Mouse (Mus musculus) neural tube, embryonic 11.5 days (tissue): Measurements from ENCODE around the gene Snw1. TPM values are rescaled to one million over a fixed set of nuclear protein-coding genes. Genes with fewer than 3 reads are reported as not detected.

Experiments used
- ATAC-seq: fragments of 200-750 bp; cut with Nextera tagmentation; 2 replicates; pipeline ENCODE4 v1.8.0; 2017; ENCODE audit warnings: moderate number of reproducible peaks, mild to moderate bottlenecking, moderate TSS enrichment, moderate library complexity; ENCODE audit not compliant: insufficient read depth, low FRiP score, low TSS enrichment
- DNase-seq: peaks from one replicate; pipeline ENCODE4 v3.0.0-alpha.2; 2015; ENCODE audit warnings: low spot score
- H3K27ac ChIP-seq: fragments of 300-500 bp; sonication (generic); 2 replicates; pipeline ENCODE4 v1.5.1; 2014; ENCODE audit warnings: low read depth, mild to moderate bottlenecking, low read length
- H3K27me3 ChIP-seq: fragments of 300-500 bp; sonication (generic); 2 replicates; pipeline ENCODE4 v1.6.1; 2014; ENCODE audit warnings: mild to moderate bottlenecking, low read length, mixed read lengths; ENCODE audit not compliant: control insufficient read depth, insufficient read depth
- H3K36me3 ChIP-seq: fragments of 300-500 bp; sonication (generic); 2 replicates; pipeline ENCODE4 v1.6.1; 2014; ENCODE audit warnings: mild to moderate bottlenecking, low read length, moderate library complexity, mixed read lengths; ENCODE audit not compliant: control insufficient read depth, insufficient read depth
- H3K4me1 ChIP-seq: fragments of 300-500 bp; sonication (generic); 2 replicates; pipeline ENCODE4 v1.6.1; 2014; ENCODE audit warnings: low read length, mixed read lengths; ENCODE audit not compliant: control insufficient read depth, insufficient read depth
- H3K4me2 ChIP-seq: fragments of 300-500 bp; sonication (generic); 2 replicates; pipeline ENCODE4 v1.6.1; 2014; ENCODE audit warnings: low read depth, mild to moderate bottlenecking, moderate library complexity
- H3K4me3 ChIP-seq: fragments of 300-500 bp; sonication (generic); 2 replicates; pipeline ENCODE4 v1.5.1; 2014; ENCODE audit warnings: low read depth, low read length
- H3K9ac ChIP-seq: fragments of 300-500 bp; sonication (generic); 2 replicates; pipeline ENCODE4 v1.6.1; 2014; ENCODE audit warnings: mild to moderate bottlenecking, low read length
- H3K9me3 ChIP-seq: fragments of 300-500 bp; sonication (generic); 2 replicates; pipeline ENCODE4 v1.6.1; 2016; ENCODE audit warnings: low read length; ENCODE audit not compliant: control insufficient read depth
- WGBS: fragments of 180-500 bp; shearing (Covaris S2); extraction: QIAGEN DNeasy Blood & Tissue Kit; methylation state at CpG from one replicate; pipeline ENCODE4 v1.1.7; 2014; 5-methylcytosine and 5-hydroxymethylcytosine counted together
- polyA plus RNA-seq: library from polyadenylated mRNA; unstranded; fragments of >200 nt; fragmentation: Nextera tagmentation; extraction: Ambion mirVana; gene quantifications from 2 replicates; pipeline ENCODE4 v1.2.1, GENCODE M21; 2014

The Snw1 gene
- polyA plus RNA-seq, 1 experiment from 2014 or later: 159 TPM

DNA sequence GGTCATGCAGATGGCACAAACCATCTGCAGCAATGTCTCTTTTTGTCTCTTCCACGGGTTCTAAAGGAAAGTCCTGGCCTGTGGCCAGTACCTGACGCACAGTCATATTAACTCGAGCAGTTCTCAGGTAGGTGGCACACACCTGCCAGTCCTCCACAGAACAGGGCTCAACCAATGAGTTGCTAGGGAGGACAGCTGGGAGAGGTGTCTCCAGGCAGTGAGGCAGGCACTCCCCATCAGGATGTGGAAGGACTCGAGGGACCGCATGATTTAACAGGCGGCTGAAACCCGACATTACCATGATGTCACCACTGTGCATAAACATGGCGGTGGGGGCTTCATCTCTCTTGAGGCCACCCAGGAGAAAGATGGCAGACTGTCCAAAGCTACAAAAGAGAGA, 43.2 kb downstream of the Snw1 start:
- Histone ChIP-seq H3K9me3 (no peaks in the 10 kb centered on the region), H3K27me3 (no peaks in the 10 kb centered on the region), H3K4me1 (no peaks in the 10 kb centered on the region), H3K36me3 (peaks cover 27% of the 10 kb centered on the region), H3K27ac (no peak overlapping the region), H3K9ac (no peak overlapping the region), H3K4me3 (no peak overlapping the region), H3K4me2 (no peak overlapping the region)
- 89% methylated on average over 8 of the region's 8 CpGs for WGBS
- ATAC-seq: no peak
- DNase-seq: no peak

DNA sequence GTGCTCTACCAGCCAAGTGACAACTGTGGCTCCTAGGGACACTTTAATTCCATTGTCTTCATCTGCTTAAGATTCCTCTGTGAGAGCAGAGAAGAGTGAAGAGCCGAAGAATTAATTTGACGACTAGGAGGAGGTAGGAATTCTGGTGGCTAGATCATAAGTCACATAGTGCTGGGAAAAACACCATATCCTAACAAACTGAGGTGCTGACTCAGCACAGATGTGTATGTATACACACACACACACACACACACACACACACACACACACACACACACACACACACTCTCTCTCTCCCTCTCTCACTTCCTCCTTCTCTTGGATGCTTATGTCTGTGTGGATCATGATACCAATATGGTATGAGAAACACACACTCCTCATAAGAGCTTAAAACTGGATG, 43.8 kb downstream of the Snw1 start:
- DNase-seq (no peak), ATAC-seq (no peak)
- Histone ChIP-seq H3K4me1 (no peaks in the 10 kb centered on the region), H3K9me3 (no peaks in the 10 kb centered on the region), H3K9ac (no peak overlapping the region), H3K36me3 (peaks cover 24% of the 10 kb centered on the region), H3K4me2 (no peak overlapping the region), H3K27ac (no peak overlapping the region), H3K4me3 (no peak overlapping the region), H3K27me3 (no peaks in the 10 kb centered on the region)
- WGBS: 90% methylated on average over 2 of the region's 2 CpGs

DNA sequence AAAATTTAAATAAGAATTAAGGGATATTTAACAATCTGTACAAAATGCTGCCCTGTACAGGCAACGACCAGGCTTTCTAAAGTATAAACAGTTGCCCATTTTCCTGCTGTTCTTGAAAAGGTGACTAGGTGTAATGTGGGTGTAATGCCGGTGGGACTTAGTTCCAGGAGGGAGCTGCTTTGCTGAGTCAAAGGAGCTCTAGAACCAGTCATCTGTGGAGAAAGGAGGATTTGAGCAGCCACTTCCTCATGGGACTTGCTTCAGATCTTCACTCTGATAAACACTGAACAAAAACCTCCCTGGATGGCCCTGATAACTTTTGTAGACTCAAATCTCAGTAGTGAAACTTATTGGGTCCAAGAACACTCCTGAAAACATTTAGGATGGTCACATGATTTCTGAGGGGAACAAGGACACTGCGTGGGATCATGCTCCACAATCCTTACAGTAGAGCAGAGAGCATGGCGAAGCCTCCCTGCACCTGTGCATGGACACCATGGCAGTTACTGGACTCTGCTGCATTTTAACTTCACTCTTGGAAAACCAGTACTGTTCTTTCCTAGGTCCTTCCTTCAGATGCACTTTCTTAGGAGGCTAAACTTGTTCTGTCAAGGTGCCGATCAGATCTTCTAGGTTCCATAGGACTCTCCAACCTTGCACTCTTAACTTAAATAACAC, 45.6 kb downstream of the Snw1 start:
- Histone ChIP-seq H3K27me3 (no peaks in the 10 kb centered on the region), H3K4me1 (no peaks in the 10 kb centered on the region), H3K4me2 (no peak overlapping the region), H3K4me3 (no peak overlapping the region), H3K36me3 (peaks cover 15% of the 10 kb centered on the region), H3K27ac (no peak overlapping the region), H3K9me3 (no peaks in the 10 kb centered on the region), H3K9ac (no peak overlapping the region)
- 95% methylated on average over 5 of the region's 5 CpGs for WGBS
- ATAC-seq: no peak
- no peak for DNase-seq

DNA sequence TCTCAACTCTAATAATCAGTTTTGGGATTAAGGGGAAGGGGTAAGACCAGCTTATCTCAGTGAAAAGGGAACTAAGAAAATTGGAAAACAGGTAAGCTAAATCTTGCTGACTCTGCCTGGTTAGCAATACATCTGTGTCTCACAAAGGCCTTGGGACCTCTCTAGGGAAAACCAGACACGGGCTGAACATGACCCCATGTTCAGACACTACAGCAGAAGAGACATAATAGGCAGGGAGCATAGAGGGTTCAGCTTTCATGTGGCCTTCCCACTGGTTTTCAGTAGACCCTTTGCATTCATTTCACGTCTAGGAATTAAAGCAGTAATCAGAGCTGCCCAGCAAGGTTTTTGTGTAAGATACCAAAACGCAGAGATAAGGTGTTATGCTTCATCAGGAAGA, 47.6 kb downstream of the Snw1 start:
- Histone ChIP-seq H3K27ac (no peak overlapping the region), H3K9ac (no peak overlapping the region), H3K27me3 (no peaks in the 10 kb centered on the region), H3K36me3 (peaks cover 4% of the 10 kb centered on the region), H3K9me3 (no peaks in the 10 kb centered on the region), H3K4me3 (no peak overlapping the region), H3K4me1 (peaks cover 3% of the 10 kb centered on the region; the same call in 1 of the 2 replicates), H3K4me2 (no peak overlapping the region)
- WGBS: 31% methylated on average over 3 of the region's 3 CpGs
- ATAC-seq (no peak; the same call in 1 of the 2 replicates), DNase-seq (no peak)

DNA sequence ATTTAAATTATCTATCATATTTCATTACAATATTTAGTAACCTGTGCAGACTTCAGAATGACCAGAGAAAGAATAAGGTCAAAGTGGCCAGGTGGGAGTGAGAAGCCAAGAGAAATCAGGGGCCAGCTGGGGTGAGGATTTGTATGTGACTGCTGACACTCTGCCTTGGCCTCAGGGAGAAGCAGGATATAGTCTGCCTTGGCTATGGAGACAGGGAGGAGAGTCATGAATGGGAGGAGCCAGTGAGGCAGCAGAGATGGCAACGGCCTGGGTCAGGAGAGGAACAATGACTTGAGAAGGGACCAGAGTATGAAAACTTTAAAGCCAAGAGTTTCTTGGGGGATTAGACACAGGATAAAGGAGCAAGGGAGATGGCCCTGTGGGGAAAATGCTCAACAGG, 48.4 kb downstream of the Snw1 start:
- Histone ChIP-seq H3K9ac (no peak overlapping the region), H3K4me2 (no peak overlapping the region), H3K27ac (no peak overlapping the region), H3K9me3 (no peaks in the 10 kb centered on the region), H3K27me3 (no peaks in the 10 kb centered on the region), H3K4me1 (peaks cover 8% of the 10 kb centered on the region; the same call in 1 of the 2 replicates), H3K4me3 (no peak overlapping the region), H3K36me3 (peaks cover 2% of the 10 kb centered on the region; the same call in 1 of the 2 replicates)
- DNase-seq (no peak), ATAC-seq (no peak)
- 60% methylated on average over 1 of the region's 1 CpGs for WGBS

DNA sequence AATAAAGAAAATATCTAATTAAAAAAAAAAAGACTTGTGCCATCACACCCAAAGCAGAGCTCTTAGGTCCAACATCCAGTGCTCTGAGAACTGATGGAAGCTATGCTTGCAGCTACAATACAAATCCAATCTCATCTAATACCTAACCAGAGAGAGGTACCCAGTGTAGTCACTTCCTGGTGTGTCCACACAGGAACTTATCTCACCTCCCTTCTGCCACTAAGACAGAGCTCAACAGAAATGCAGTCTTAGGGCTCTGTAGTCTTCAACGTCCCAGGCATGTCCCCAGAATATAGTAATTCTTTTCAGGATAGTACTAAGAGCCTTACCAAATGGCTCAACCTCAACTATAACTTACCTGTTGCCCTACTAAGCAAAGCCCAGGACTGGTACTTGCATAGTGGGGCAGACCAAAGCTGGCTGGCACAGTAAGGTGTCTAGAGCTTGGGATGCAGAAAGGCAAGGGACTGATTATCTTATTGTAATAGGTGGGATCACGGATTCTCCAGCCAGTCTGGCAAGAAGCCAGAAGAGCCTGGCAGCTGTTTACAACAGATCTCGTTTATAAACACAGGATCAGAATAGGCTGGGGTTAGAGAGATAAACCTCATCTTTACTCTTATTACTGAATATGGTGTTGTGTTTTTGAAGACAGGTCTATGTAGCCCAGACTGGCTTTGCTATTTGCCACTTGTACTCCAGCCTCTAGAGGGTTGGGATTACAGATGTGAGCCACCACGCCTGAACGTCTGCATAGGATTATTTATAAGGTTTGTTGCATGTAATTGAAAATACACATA, 50.2 kb downstream of the Snw1 start:
- H3K4me3 ChIP-seq: no peak overlapping the region
- DNase-seq (no peak), ATAC-seq (no peak)
- 86% methylated on average over 5 of the region's 5 CpGs for WGBS
- H3K36me3 ChIP-seq: no peaks in the 10 kb centered on the region
- no peak overlapping the region for H3K4me2 ChIP-seq
- H3K9me3 ChIP-seq: no peaks in the 10 kb centered on the region
- H3K27me3 ChIP-seq: no peaks in the 10 kb centered on the region
- no peak overlapping the region for H3K27ac ChIP-seq
- H3K9ac ChIP-seq: no peak overlapping the region
- H3K4me1 ChIP-seq: peaks cover 8% of the 10 kb centered on the region; the same call in 1 of the 2 replicates

DNA sequence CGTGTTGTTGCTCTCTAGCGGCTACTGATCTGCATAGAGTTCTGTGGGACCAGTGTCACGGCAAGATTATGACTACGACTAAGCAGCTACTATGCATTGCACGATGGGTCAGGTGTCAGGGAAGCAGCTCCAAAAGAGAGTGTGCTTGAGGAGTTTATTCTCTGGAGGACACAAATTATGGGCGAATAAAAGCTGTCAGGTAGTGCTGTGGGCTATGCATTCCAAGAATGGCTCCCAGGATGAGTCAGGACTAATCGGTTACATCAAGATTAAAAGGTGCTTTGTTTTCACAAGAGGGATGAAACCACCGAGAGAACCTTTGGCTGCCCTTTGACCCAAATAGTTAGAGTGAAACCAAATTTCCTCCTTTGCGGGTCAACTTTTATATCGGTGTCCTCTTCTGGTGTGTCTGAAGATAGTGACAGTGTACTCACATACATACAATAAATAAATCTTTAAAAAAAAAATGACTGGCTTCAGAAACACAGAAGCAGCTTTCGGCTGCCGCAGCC, 52.0 kb downstream of the Snw1 start:
- Histone ChIP-seq H3K27ac (peak overlapping the region; percentile 62; the same call in 1 of the 2 replicates), H3K4me3 (no peak overlapping the region)
- 70% methylated on average over 12 of the region's 12 CpGs for WGBS

DNA sequence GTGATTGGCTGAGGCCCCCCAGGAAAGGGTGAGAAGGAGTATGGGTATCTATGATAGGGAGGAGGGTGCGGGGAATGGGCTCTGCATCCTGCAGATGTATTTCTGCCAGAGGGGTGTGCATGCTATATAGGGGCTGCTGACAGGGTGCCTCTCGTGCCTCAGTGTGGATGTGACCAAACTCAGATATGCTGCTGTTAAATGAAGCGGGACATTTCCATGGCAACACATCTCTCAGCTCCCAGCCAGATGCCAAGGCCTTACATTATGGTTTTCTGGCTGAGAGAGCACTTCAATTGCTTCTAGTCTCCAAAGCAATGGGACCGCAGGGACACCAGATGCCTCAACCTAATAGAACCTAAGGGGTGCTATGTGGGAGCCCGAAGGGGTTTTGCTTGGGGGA, 53.2 kb downstream of the Snw1 start:
- Histone ChIP-seq H3K9ac (no peak overlapping the region), H3K9me3 (no peaks in the 10 kb centered on the region), H3K4me2 (no peak overlapping the region), H3K27me3 (no peaks in the 10 kb centered on the region), H3K36me3 (no peaks in the 10 kb centered on the region), H3K27ac (peak overlapping the region; percentile 62), H3K4me3 (no peak overlapping the region), H3K4me1 (peaks cover 8% of the 10 kb centered on the region; the same call in 1 of the 2 replicates)
- 51% methylated on average over 5 of the region's 5 CpGs for WGBS
- peak; percentile 68 for DNase-seq
- peak; percentile 79 for ATAC-seq

More for the DNA sequence above, 52.0 kb downstream of the Snw1 start:
- Histone ChIP-seq H3K9ac (no peak overlapping the region), H3K36me3 (no peaks in the 10 kb centered on the region), H3K4me1 (peaks cover 8% of the 10 kb centered on the region; the same call in 1 of the 2 replicates), H3K27me3 (no peaks in the 10 kb centered on the region), H3K4me2 (no peak overlapping the region), H3K9me3 (no peaks in the 10 kb centered on the region)
- DNase-seq (no peak), ATAC-seq (no peak)
